Mouse (Mus musculus): Measurements from ENCODE around the gene Haghl. TPM values are rescaled to one million over a fixed set of nuclear protein-coding genes. Genes with fewer than 3 reads are reported as not detected.
A peak's percentile ranks its signal among the peaks of the same experiment; 100 is the strongest.
"Not testable (repeated sequence)": the region's sequence is repeated elsewhere in the genome, so short reads cannot be mapped to it uniquely, and the experiment has no call there.

Haghl gene
- total and polyA plus RNA-seq, 3 experiments = 6.4 to 23.4 (median 7.7) TPM

- H3K4me1 ChIP-seq (ENCODE audit: control insufficient read depth, insufficient read depth, low read length) = no peaks in the 10 kb centered on the region
- H3K36me3 ChIP-seq (ENCODE audit: control insufficient read depth, insufficient read depth, low read length) = no peaks in the 10 kb centered on the region
- WGBS = 85% methylated on average over 9 of the region's 9 CpGs
- DNase-seq = no peak
- H3K79me2 ChIP-seq (replicated peaks; ENCODE audit: control insufficient read depth, insufficient read depth, low read length) = no peaks in the 10 kb centered on the region
- no peaks in the 10 kb centered on the region for H3K27me3 ChIP-seq (ENCODE audit: control insufficient read depth, insufficient read depth, low read length)
- H3K27ac ChIP-seq = no peak within 1 kb of the TSS
- H3K4me3 ChIP-seq = no peak within 1 kb of the TSS
- no peak within 1 kb of the TSS for H3K9ac ChIP-seq (ENCODE audit: low read depth, low read length)
- intact Hi-C loops (cut with DNase I) = no loop called here
- no peak for TF ChIP-seq CTCF (IDR thresholded peaks at IDR 0.05)
- no peak for TF ChIP-seq EP300 (IDR thresholded peaks at IDR 0.05; ENCODE audit: insufficient read depth, low read depth, low read length)
- TF ChIP-seq POLR2A (IDR thresholded peaks at IDR 0.05; ENCODE audit: insufficient read depth, low read depth, low read length) = no peak
Measured at GRCm38 (mm10) chr17:25754241-25754640, 31.2 kb downstream of the Haghl start, which contains the start of gene Msln. Gene Msln (minus strand): TSS chr17:25754378.

- TF ChIP-seq POLR2A (IDR thresholded peaks at IDR 0.05; ENCODE audit: insufficient read depth, low read depth, low read length) (no peak), CTCF (IDR thresholded peaks at IDR 0.05) (no peak), EP300 (IDR thresholded peaks at IDR 0.05; ENCODE audit: insufficient read depth, low read depth, low read length) (no peak)
Measured at GRCm38 (mm10) chr17:25751446-25751845, 34.0 kb downstream of the Haghl start.

GRCm38 (mm10) chr17:25749314-25749713 is 36.2 kb downstream of the Haghl start:
- intact Hi-C loops (cut with DNase I) = no loop called here
- H3K9ac ChIP-seq (ENCODE audit: low read depth, low read length) = no peak overlapping the region
- H3K79me2 ChIP-seq (replicated peaks; ENCODE audit: control insufficient read depth, insufficient read depth, low read length) = no peaks in the 10 kb centered on the region
- TF ChIP-seq EP300 (IDR thresholded peaks at IDR 0.05; ENCODE audit: insufficient read depth, low read depth, low read length) (no peak), CTCF (IDR thresholded peaks at IDR 0.05) (no peak)
- no peak overlapping the region for H3K4me3 ChIP-seq
- no peaks in the 10 kb centered on the region for H3K36me3 ChIP-seq (ENCODE audit: control insufficient read depth, insufficient read depth, low read length)
- 81% methylated on average over 6 of the region's 6 CpGs for WGBS
- H3K27me3 ChIP-seq (ENCODE audit: control insufficient read depth, insufficient read depth, low read length) = no peaks in the 10 kb centered on the region
- H3K4me1 ChIP-seq (ENCODE audit: control insufficient read depth, insufficient read depth, low read length) = no peaks in the 10 kb centered on the region
- DNase-seq = no peak
- no peak overlapping the region for H3K27ac ChIP-seq

More at GRCm38 (mm10) chr17:25751446-25751845, 34.0 kb downstream of the Haghl start:
- Histone ChIP-seq H3K79me2 (replicated peaks; ENCODE audit: control insufficient read depth, insufficient read depth, low read length) (no peaks in the 10 kb centered on the region), H3K9ac (ENCODE audit: low read depth, low read length) (no peak overlapping the region), H3K27ac (no peak overlapping the region), H3K36me3 (ENCODE audit: control insufficient read depth, insufficient read depth, low read length) (no peaks in the 10 kb centered on the region), H3K27me3 (ENCODE audit: control insufficient read depth, insufficient read depth, low read length) (no peaks in the 10 kb centered on the region), H3K4me3 (no peak overlapping the region), H3K4me1 (ENCODE audit: control insufficient read depth, insufficient read depth, low read length) (no peaks in the 10 kb centered on the region)
- intact Hi-C loops (cut with DNase I) = no loop called here
- peak; percentile 33 to 47 for DNase-seq
- 20% methylated on average over 5 of the region's 5 CpGs for WGBS

- no peak overlapping the region for H3K27ac ChIP-seq
- no peaks in the 10 kb centered on the region for H3K27me3 ChIP-seq (ENCODE audit: control insufficient read depth, insufficient read depth, low read length)
- WGBS = 78% methylated on average over 4 of the region's 4 CpGs
Measured at GRCm38 (mm10) chr17:25748238-25748637, 37.2 kb downstream of the Haghl start.

GRCm38 (mm10) chr17:25744311-25744710 is 41.2 kb downstream of the Haghl start:
- Histone ChIP-seq H3K9ac (ENCODE audit: low read depth, low read length) (no peak overlapping the region), H3K4me1 (ENCODE audit: control insufficient read depth, insufficient read depth, low read length) (no peaks in the 10 kb centered on the region), H3K79me2 (replicated peaks; ENCODE audit: control insufficient read depth, insufficient read depth, low read length) (no peaks in the 10 kb centered on the region), H3K27me3 (ENCODE audit: control insufficient read depth, insufficient read depth, low read length) (no peaks in the 10 kb centered on the region), H3K36me3 (ENCODE audit: control insufficient read depth, insufficient read depth, low read length) (no peaks in the 10 kb centered on the region), H3K4me3 (no peak overlapping the region), H3K27ac (no peak overlapping the region)
- intact Hi-C loops (cut with DNase I) = no loop called here
- DNase-seq = no peak
- no peak for TF ChIP-seq POLR2A (IDR thresholded peaks at IDR 0.05; ENCODE audit: insufficient read depth, low read depth, low read length)
- no peak for TF ChIP-seq CTCF (IDR thresholded peaks at IDR 0.05)
- TF ChIP-seq EP300 (IDR thresholded peaks at IDR 0.05; ENCODE audit: insufficient read depth, low read depth, low read length) = no peak
- 70% methylated on average over 10 of the region's 10 CpGs for WGBS

More at GRCm38 (mm10) chr17:25748238-25748637, 37.2 kb downstream of the Haghl start:
- no peak for DNase-seq
- intact Hi-C loops (cut with DNase I) = no loop called here
- H3K9ac ChIP-seq (ENCODE audit: low read depth, low read length) = no peak overlapping the region
- no peak overlapping the region for H3K4me3 ChIP-seq
- no peaks in the 10 kb centered on the region for H3K4me1 ChIP-seq (ENCODE audit: control insufficient read depth, insufficient read depth, low read length)
- no peak for TF ChIP-seq POLR2A (IDR thresholded peaks at IDR 0.05; ENCODE audit: insufficient read depth, low read depth, low read length)
- no peak for TF ChIP-seq EP300 (IDR thresholded peaks at IDR 0.05; ENCODE audit: insufficient read depth, low read depth, low read length)
- TF ChIP-seq CTCF (IDR thresholded peaks at IDR 0.05) = no peak
- H3K36me3 ChIP-seq (ENCODE audit: control insufficient read depth, insufficient read depth, low read length) = no peaks in the 10 kb centered on the region
- H3K79me2 ChIP-seq (replicated peaks; ENCODE audit: control insufficient read depth, insufficient read depth, low read length) = no peaks in the 10 kb centered on the region

DNA sequence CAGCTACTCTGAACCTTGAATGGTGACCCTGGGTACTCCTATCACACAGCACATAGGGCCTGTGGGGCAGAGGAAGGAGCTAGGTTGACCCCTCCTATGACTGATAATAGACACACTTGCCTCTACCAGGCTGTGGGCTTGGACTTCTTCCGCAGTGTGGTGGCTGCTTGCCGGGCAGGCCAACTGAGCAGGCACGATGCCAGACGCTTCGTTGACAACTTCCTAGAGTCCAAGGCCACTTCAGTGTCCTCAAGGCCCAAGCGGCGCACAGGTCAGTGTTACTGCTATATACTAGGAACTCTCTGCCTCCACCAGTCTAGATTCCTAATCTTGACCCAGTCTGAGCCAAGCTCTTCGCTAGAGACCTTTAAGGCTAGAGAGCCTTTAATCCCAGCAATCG is 41.6 kb downstream of the Haghl start:
- H3K36me3 ChIP-seq (ENCODE audit: control insufficient read depth, insufficient read depth, low read length) = no peaks in the 10 kb centered on the region
- no peaks in the 10 kb centered on the region for H3K27me3 ChIP-seq (ENCODE audit: control insufficient read depth, insufficient read depth, low read length)
- TF ChIP-seq EP300 (IDR thresholded peaks at IDR 0.05; ENCODE audit: insufficient read depth, low read depth, low read length) (no peak), POLR2A (IDR thresholded peaks at IDR 0.05; ENCODE audit: insufficient read depth, low read depth, low read length) (no peak), CTCF (IDR thresholded peaks at IDR 0.05) (no peak)
- H3K79me2 ChIP-seq (replicated peaks; ENCODE audit: control insufficient read depth, insufficient read depth, low read length) = no peaks in the 10 kb centered on the region
- H3K4me1 ChIP-seq (ENCODE audit: control insufficient read depth, insufficient read depth, low read length) = no peaks in the 10 kb centered on the region
- no peak overlapping the region for H3K27ac ChIP-seq
- H3K4me3 ChIP-seq = no peak overlapping the region
- intact Hi-C loops (cut with DNase I) = no loop called here
- no peak for DNase-seq
- no peak overlapping the region for H3K9ac ChIP-seq (ENCODE audit: low read depth, low read length)
- 77% methylated on average over 9 of the region's 9 CpGs for WGBS

DNA sequence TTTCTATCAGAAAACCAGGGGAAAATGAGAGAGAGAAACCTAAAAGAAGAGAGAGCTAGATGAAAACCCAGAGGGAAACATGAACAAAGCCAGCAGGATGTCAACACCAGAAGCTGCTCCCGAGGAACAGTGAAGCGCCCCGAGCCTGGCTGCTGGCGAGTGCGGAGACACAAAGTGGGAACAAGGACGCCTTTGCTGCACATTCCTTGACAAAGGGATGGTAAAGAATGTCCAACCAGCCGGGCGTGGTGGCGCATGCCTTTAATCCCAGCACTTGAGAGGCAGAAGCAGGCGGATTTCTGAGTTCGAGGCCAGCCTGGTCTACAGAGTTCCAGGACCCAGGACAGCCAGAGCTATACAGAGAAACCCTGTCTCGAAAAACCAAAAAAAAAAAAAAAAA is 44.0 kb downstream of the Haghl start:
- H3K79me2 ChIP-seq (replicated peaks; ENCODE audit: control insufficient read depth, insufficient read depth, low read length); H3K27me3 ChIP-seq (ENCODE audit: control insufficient read depth, insufficient read depth, low read length); H3K4me3 ChIP-seq; H3K36me3 ChIP-seq (ENCODE audit: control insufficient read depth, insufficient read depth, low read length); intact Hi-C loops (cut with DNase I); H3K9ac ChIP-seq (ENCODE audit: low read depth, low read length); DNase-seq; H3K27ac ChIP-seq; H3K4me1 ChIP-seq (ENCODE audit: control insufficient read depth, insufficient read depth, low read length): not testable (repeated sequence)
- WGBS = 60% methylated on average over 12 of the region's 12 CpGs

Measured in heart, adult 2 months (tissue).